Mouse (Mus musculus): ENCODE measurements around the gene Gm3415. TPM values are rescaled to one million over a fixed set of nuclear protein-coding genes. Genes with fewer than 3 reads are reported as not detected.
"Not testable (repeated sequence)": the region's sequence is repeated elsewhere in the genome, so short reads cannot be mapped to it uniquely, and the experiment has no call there.

The Gm3415 gene
- polyA plus RNA-seq, 1 experiment from 2014 or later: not detected

DNA sequence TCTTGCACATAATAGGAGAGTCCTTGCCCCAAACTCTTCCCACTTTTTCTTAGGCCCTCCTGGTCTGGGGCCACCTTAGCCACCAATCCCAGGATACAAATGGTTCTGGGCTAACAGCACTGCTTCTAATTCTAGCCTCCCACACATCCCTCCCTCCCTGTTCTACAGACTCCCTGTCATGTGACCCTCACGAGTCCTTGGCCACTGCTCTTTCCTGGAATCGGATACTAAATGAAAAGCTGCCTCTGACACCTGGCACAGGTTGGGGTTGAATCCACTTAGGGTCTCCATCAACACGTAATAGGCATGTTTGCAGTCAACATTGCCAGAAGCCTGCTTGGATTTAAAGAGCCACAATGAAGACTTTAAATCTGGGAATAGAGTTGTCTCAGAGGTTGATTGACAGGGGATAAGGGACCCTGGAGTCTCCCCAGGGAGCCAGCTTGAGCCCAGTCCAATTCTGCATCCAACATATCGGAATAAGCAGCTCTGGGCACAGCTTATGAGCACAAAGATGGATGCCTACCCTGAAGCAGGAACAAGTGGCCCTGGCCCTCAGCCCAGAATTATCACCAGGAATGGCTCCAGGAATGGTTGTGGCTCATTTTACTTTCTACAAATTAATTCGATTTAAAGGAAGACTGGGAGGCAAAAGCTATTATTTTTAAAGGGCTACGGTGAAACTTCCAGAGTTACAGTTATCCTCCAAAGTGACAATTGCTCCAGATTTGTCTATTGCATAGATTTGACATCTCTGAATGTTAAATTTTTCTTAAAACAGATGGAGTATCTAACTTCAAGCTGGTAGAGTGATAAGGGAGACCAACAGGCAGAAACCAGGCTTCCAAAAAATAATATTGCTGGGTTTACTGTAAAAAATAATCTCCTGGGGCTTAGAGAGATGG is 16.1 kb downstream of the Gm3415 start:
- not testable (repeated sequence) for H3K4me2 ChIP-seq (ENCODE audit: low read length); H3K4me1 ChIP-seq (ENCODE audit: control insufficient read depth in 2 of 2, insufficient read depth in 2 of 2, low read length in 2 of 2); ATAC-seq (ENCODE audit: insufficient number of reproducible peaks, insufficient read depth, low FRiP score, low read depth); H3K27ac ChIP-seq (replicated peaks in 1 of 2; ENCODE audit: control insufficient read depth in 1 of 2, insufficient read depth in 1 of 2, low read depth in 2 of 2, low read length in 2 of 2); H3K27me3 ChIP-seq (ENCODE audit: control insufficient read depth, insufficient read depth, low read length); H3K36me3 ChIP-seq (ENCODE audit: control insufficient read depth, insufficient read depth, low read length); H3K9me3 ChIP-seq (ENCODE audit: control insufficient read depth, low read length); H3K9ac ChIP-seq (ENCODE audit: low read length); H3K4me3 ChIP-seq (ENCODE audit: control insufficient read depth in 1 of 2, insufficient read depth in 1 of 2, low read depth in 1 of 2, low read length in 2 of 2)
- WGBS: 58% methylated on average over 6 of the region's 6 CpGs

DNA sequence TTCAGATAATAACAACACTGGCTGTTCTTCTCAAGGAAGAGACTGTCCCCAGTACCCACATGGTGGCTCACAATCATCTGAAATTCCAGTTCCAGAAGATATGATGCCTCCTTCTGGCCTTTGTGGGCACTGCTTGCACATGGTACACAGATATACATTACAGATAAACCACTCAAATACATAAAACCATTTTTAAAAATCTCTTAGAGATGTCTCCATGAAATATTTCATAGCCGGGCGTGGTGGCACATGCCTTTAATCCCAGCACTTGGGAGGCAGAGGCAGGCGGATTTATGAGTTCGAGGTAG is 16.8 kb downstream of the Gm3415 start:
- not testable (repeated sequence) for H3K4me2 ChIP-seq (ENCODE audit: low read length); ATAC-seq (ENCODE audit: insufficient number of reproducible peaks, insufficient read depth, low FRiP score, low read depth); H3K36me3 ChIP-seq (ENCODE audit: control insufficient read depth, insufficient read depth, low read length); H3K27me3 ChIP-seq (ENCODE audit: control insufficient read depth, insufficient read depth, low read length); H3K9ac ChIP-seq (ENCODE audit: low read length); H3K4me3 ChIP-seq (ENCODE audit: control insufficient read depth in 1 of 2, insufficient read depth in 1 of 2, low read depth in 1 of 2, low read length in 2 of 2); H3K4me1 ChIP-seq (ENCODE audit: control insufficient read depth in 2 of 2, insufficient read depth in 2 of 2, low read length in 2 of 2); H3K27ac ChIP-seq (replicated peaks in 1 of 2; ENCODE audit: control insufficient read depth in 1 of 2, insufficient read depth in 1 of 2, low read depth in 2 of 2, low read length in 2 of 2); H3K9me3 ChIP-seq (ENCODE audit: control insufficient read depth, low read length)
- WGBS: 80% methylated on average over 4 of the region's 4 CpGs

DNA sequence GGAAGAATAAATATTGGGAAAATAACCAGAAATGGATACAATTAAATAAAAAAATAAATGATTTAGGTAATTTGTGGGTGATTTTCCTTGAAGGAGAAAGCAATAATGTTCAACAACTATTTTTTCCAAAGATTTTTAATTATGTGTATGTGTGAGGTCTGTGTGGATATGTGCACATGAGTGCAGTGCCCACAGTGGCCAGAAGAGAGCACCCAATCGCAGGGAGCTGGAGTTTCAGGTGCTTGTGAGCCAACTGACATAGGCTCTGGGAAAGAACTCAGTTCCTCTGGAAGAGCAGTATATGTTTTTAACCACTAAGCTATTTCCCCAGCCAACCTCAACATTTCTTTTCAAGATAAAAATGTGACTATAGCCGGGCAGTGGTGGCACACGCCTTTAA is 20.7 kb downstream of the Gm3415 start:
- no peak for ATAC-seq (ENCODE audit: insufficient number of reproducible peaks, insufficient read depth, low FRiP score, low read depth)
- H3K9ac ChIP-seq (ENCODE audit: low read length): no peak overlapping the region
- peaks cover 3% of the 10 kb centered on the region; the same call in 1 of the 2 replicates for H3K27me3 ChIP-seq (ENCODE audit: control insufficient read depth, insufficient read depth, low read length)
- H3K4me3 ChIP-seq (ENCODE audit: control insufficient read depth in 1 of 2, insufficient read depth in 1 of 2, low read depth in 1 of 2, low read length in 2 of 2): no peak overlapping the region
- H3K4me1 ChIP-seq (ENCODE audit: control insufficient read depth in 2 of 2, insufficient read depth in 2 of 2, low read length in 2 of 2): no peaks in the 10 kb centered on the region
- no peaks in the 10 kb centered on the region for H3K36me3 ChIP-seq (ENCODE audit: control insufficient read depth, insufficient read depth, low read length)
- no peak overlapping the region for H3K4me2 ChIP-seq (ENCODE audit: low read length)
- no peak overlapping the region for H3K27ac ChIP-seq (replicated peaks in 1 of 2; ENCODE audit: control insufficient read depth in 1 of 2, insufficient read depth in 1 of 2, low read depth in 2 of 2, low read length in 2 of 2)
- WGBS: 86% methylated on average over 3 of the region's 3 CpGs
- H3K9me3 ChIP-seq (ENCODE audit: control insufficient read depth, low read length): no peaks in the 10 kb centered on the region

DNA sequence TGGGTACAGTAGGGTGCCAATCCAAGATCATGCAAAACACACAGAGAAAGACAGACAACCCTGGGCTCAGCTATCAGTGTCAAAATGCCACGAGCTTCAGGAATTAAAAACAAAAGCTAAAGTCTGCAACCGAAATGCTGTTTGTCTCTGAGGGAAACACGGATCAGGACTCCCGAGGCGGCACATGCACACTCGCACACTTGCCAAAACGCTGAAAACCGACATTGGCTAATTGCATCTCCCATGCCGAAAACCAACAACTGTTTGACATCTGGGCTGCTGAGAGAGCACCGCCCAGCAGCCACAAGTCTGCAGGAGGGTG is 28.2 kb downstream of the Gm3415 start:
- WGBS: 14% methylated on average over 10 of the region's 10 CpGs
- Histone ChIP-seq H3K9me3 (ENCODE audit: control insufficient read depth, low read length) (no peaks in the 10 kb centered on the region), H3K4me1 (ENCODE audit: control insufficient read depth in 2 of 2, insufficient read depth in 2 of 2, low read length in 2 of 2) (peaks cover 0 to 3% of the 10 kb centered on the region in 2 experiments; a peak in 1 of 4 replicates), H3K9ac (ENCODE audit: low read length) (no peak overlapping the region), H3K36me3 (ENCODE audit: control insufficient read depth, insufficient read depth, low read length) (no peaks in the 10 kb centered on the region), H3K4me3 (ENCODE audit: control insufficient read depth in 1 of 2, insufficient read depth in 1 of 2, low read depth in 1 of 2, low read length in 2 of 2) (peak overlapping the region in 1 of 2 experiments; percentile 46; a peak in 2 of 4 replicates), H3K27me3 (ENCODE audit: control insufficient read depth, insufficient read depth, low read length) (peaks cover 54% of the 10 kb centered on the region), H3K4me2 (ENCODE audit: low read length) (peak overlapping the region; percentile 86), H3K27ac (replicated peaks in 1 of 2; ENCODE audit: control insufficient read depth in 1 of 2, insufficient read depth in 1 of 2, low read depth in 2 of 2, low read length in 2 of 2) (no peak overlapping the region)
- no peak for ATAC-seq (ENCODE audit: insufficient number of reproducible peaks, insufficient read depth, low FRiP score, low read depth)

DNA sequence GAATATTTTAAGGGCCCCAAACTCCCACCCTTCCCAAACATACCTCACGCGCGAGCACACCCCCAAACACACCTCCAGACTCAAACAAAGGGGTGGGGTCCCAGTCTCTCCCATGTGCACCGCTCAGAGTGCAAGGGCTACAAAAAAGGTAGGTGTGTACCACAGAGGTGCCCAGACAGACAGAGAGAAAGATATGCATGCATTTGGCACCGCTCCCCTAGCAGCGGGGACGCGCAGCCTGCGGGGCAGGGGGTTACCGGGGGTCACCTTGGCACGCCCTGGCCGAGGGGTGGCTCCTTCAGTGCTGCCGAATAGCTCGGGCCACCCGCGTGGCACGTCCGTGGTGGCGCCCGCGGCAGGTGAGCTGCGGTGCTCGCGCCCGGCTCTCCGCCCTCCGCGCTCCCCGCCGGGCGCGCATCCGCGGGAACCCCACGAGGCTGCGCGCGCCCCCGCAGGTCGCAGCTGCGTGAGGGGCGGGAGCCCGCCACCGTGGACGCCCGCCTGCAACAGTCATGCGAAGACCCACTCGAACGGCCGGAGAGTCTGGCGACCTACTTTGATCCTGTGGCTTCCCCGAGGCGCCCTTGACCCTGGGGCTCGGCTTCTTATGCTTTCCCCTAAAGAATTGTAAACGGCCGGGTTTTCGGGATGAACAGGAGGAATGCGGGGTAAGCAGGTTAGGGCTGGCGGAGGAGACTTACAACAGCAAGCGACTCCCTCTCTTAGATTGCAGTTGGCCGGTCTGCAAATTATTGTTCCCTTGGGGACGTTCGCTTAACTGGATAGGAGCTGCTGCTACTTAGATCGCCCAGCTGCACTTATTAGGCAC is 28.8 kb downstream of the Gm3415 start, which contains the start of gene Gpr12:
TSS of gene Gpr12 (minus strand) at position 762 of the 829 bp plus-strand sequence.
- peak within 1 kb of the TSS; percentile 86 for H3K4me2 ChIP-seq (ENCODE audit: low read length)
- WGBS: under 1% methylated on average over 63 of the region's 64 CpGs
- H3K27me3 ChIP-seq (ENCODE audit: control insufficient read depth, insufficient read depth, low read length): peaks cover 54% of the 10 kb centered on the region
- no peaks in the 10 kb centered on the region for H3K9me3 ChIP-seq (ENCODE audit: control insufficient read depth, low read length)
- no peak within 1 kb of the TSS for H3K27ac ChIP-seq (replicated peaks in 1 of 2; ENCODE audit: control insufficient read depth in 1 of 2, insufficient read depth in 1 of 2, low read depth in 2 of 2, low read length in 2 of 2)
- peaks cover 0 to 3% of the 10 kb centered on the region in 2 experiments; a peak in 1 of 4 replicates for H3K4me1 ChIP-seq (ENCODE audit: control insufficient read depth in 2 of 2, insufficient read depth in 2 of 2, low read length in 2 of 2)
- no peak for ATAC-seq (ENCODE audit: insufficient number of reproducible peaks, insufficient read depth, low FRiP score, low read depth)
- H3K4me3 ChIP-seq (ENCODE audit: control insufficient read depth in 1 of 2, insufficient read depth in 1 of 2, low read depth in 1 of 2, low read length in 2 of 2): peak within 1 kb of the TSS; percentile 34 to 46
- H3K36me3 ChIP-seq (ENCODE audit: control insufficient read depth, insufficient read depth, low read length): no peaks in the 10 kb centered on the region
- 0 out of 2 replicates have a peak within 1 kb of the TSS, but pooled peaks have one; percentile 16 for H3K9ac ChIP-seq (ENCODE audit: low read length)

DNA sequence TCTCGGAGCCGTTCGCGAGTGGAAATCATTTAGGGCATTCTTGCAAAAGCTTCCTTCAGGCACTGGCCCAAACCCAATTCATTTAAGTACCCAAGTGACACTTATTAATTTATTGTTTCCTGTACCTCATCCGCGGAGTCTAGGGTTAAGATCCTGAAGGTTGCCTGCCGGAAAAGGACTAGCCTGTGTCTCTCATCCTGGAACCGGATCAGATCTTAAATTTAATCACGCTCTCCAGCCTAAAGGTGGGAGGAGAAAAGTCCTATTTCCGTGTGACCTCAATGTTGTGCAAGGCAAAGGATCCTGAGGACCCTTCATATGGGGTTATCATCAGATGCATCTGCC is 29.3 kb downstream of the Gm3415 start:
- no peaks in the 10 kb centered on the region for H3K9me3 ChIP-seq (ENCODE audit: control insufficient read depth, low read length)
- H3K4me2 ChIP-seq (ENCODE audit: low read length): peak overlapping the region; percentile 86
- peaks cover 54% of the 10 kb centered on the region for H3K27me3 ChIP-seq (ENCODE audit: control insufficient read depth, insufficient read depth, low read length)
- peaks cover 0 to 3% of the 10 kb centered on the region in 2 experiments; a peak in 1 of 4 replicates for H3K4me1 ChIP-seq (ENCODE audit: control insufficient read depth in 2 of 2, insufficient read depth in 2 of 2, low read length in 2 of 2)
- ATAC-seq (ENCODE audit: insufficient number of reproducible peaks, insufficient read depth, low FRiP score, low read depth): no peak
- no peaks in the 10 kb centered on the region for H3K36me3 ChIP-seq (ENCODE audit: control insufficient read depth, insufficient read depth, low read length)
- H3K4me3 ChIP-seq (ENCODE audit: control insufficient read depth in 1 of 2, insufficient read depth in 1 of 2, low read depth in 1 of 2, low read length in 2 of 2): peak overlapping the region in 1 of 2 experiments; percentile 46; a peak in 2 of 4 replicates
- H3K9ac ChIP-seq (ENCODE audit: low read length): no peak overlapping the region
- 11% methylated on average over 10 of the region's 10 CpGs for WGBS
- H3K27ac ChIP-seq (replicated peaks in 1 of 2; ENCODE audit: control insufficient read depth in 1 of 2, insufficient read depth in 1 of 2, low read depth in 2 of 2, low read length in 2 of 2): no peak overlapping the region

DNA sequence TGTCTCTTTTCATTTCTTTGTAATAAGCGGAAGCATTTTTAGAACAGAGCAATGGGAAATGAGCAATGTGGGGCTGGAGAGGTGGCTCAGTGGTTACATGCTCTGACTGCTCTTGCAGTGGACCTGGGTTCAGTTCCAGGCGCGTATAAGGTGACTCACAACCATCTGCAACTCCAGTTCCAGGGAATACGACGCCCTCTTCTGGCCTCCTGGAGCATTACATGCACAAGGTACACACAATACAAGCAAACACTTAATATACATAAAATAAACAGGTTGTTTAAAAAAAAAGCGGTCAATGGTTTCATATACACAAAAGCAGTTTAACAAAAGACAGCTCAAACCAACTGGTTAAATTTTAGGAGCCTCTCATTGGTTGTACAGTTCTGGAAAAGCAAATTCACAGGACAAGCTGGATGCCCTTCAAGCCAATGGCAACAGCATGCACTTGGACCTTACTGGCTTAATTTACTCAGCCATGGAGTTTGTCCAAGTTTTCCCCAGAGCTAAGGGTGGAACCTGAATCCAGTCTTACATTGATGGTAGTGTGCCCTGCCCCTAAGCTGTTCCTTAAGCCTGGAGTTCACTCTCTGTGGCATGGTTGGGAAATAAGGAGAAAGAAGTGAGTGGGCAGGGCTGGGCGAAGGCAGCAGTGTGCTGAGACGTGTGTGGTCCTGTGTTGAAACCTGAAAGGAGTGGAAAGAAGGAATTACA is 30.6 kb downstream of the Gm3415 start:
- no peak for ATAC-seq (ENCODE audit: insufficient number of reproducible peaks, insufficient read depth, low FRiP score, low read depth)
- H3K27ac ChIP-seq (replicated peaks in 1 of 2; ENCODE audit: control insufficient read depth in 1 of 2, insufficient read depth in 1 of 2, low read depth in 2 of 2, low read length in 2 of 2): no peak overlapping the region
- no peaks in the 10 kb centered on the region for H3K9me3 ChIP-seq (ENCODE audit: control insufficient read depth, low read length)
- WGBS: 64% methylated on average over 8 of the region's 8 CpGs
- H3K27me3 ChIP-seq (ENCODE audit: control insufficient read depth, insufficient read depth, low read length): peaks cover 53% of the 10 kb centered on the region
- no peak overlapping the region for H3K4me3 ChIP-seq (ENCODE audit: control insufficient read depth in 1 of 2, insufficient read depth in 1 of 2, low read depth in 1 of 2, low read length in 2 of 2)
- H3K36me3 ChIP-seq (ENCODE audit: control insufficient read depth, insufficient read depth, low read length): no peaks in the 10 kb centered on the region
- H3K9ac ChIP-seq (ENCODE audit: low read length): no peak overlapping the region
- H3K4me2 ChIP-seq (ENCODE audit: low read length): no peak overlapping the region
- H3K4me1 ChIP-seq (ENCODE audit: control insufficient read depth in 2 of 2, insufficient read depth in 2 of 2, low read length in 2 of 2): peaks cover 0 to 3% of the 10 kb centered on the region in 2 experiments; a peak in 1 of 4 replicates

All from heart, embryonic 14.5 days (tissue).